Mouse (Mus musculus): ENCODE measurements at regions not wholly inside any gene's neighbourhood (a gene's known extent, or its start where the extent isn't known, plus 50 kb on each side); places are given as distances from the start of the nearest gene placed in this dataset.

DNA sequence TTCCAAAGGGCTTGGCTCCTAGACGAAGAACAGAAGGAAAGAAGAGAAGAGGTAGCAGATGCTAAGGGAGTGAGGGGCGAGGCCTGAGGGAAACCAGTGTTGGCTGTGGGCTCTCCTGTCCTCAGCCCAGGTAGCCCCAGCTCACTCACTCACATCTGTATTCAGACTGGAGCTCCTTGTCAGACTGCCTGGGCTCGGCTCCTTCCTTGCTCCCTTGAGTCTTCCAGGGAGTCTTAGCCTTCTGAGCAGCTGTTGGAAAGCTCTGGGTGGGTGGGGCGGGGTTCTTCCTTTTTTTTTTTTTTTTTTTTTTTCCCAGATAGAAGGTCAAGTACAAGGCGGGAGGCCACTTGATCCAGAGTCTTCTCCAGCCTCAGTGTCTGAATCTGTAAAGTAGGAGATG is 134.1 kb upstream of the 1600014C23Rik start:
- intact Hi-C loops (cut with DNase I) = no loop called here

DNA sequence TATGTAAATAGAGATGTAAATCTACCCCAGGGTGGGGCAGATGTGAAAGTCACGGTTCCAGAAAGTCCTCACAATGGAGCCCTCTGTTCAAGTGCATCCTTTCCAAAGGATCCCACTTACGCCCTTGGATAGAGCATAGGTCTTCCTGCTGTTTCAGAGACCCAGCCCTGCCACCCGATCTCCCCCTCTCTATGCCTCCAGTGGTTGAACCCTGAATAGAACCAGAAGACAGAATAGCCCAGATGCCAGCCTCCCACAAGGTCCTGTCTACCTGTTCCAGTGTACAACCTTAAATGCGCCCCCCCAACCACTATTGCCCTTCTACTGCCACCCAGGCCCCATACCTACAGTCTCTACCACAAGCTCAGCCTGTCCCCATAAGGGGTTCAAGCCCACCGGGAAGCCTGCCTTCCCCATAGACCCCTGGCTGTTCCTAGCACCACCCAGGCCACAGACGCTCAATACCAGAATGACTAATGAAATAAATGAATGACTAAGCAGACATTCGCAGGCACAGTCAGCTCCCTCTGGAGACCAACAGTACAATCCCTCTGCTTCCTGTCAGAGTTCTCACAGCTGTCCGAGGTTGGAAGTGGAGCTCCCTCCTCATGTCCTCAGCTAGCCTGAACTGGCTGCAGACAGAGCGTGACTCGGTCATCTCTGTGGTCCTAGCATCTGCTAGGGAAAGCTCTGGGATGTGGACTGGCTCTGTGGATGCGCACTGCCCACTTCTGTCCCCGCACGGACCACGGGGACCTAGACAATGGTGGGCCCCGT is 133.4 kb upstream of the 1600014C23Rik start:
- intact Hi-C loops (cut with DNase I) = no loop called here

DNA sequence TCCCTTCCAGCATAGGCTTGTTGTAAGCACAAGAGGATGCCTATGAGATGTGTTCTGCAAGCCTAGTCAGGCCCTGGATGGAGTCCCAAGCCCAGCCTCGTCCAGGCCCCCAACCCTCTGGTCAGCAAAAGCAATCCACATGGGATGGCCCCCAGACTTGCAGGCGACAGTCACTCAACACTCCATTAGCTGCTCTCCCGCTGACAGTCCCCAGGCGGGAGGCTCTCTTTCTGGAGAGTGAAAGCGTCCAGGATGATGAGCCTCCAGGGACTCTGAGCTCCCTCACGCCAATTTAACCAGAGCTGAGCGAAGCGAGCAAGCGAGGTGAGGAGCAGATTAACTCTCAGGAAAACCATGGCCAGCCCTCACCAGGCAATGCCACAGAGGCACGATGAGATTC is 132.7 kb upstream of the 1600014C23Rik start:
- intact Hi-C loops (cut with DNase I) = no loop called here

DNA sequence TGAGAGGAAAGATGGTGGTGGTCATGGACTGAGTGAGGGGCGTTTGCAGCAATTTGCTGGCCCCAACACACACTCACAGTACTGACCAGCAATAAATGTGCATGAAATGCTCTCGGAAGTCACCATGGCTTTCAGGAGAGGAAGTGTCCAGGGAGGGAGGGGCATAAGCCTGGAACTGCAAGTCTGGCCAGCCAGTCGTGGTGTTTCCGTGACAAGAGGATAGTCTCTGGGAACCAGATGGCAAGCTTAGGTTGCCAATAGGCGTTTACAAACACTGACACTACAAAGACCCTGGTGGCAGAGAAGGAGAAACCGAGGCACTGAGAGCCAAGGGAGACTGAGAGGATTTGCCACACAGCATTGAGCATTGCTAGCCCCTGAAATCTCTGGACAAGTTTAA is 132.3 kb upstream of the 1600014C23Rik start:
- intact Hi-C loops (cut with DNase I) = no loop called here

DNA sequence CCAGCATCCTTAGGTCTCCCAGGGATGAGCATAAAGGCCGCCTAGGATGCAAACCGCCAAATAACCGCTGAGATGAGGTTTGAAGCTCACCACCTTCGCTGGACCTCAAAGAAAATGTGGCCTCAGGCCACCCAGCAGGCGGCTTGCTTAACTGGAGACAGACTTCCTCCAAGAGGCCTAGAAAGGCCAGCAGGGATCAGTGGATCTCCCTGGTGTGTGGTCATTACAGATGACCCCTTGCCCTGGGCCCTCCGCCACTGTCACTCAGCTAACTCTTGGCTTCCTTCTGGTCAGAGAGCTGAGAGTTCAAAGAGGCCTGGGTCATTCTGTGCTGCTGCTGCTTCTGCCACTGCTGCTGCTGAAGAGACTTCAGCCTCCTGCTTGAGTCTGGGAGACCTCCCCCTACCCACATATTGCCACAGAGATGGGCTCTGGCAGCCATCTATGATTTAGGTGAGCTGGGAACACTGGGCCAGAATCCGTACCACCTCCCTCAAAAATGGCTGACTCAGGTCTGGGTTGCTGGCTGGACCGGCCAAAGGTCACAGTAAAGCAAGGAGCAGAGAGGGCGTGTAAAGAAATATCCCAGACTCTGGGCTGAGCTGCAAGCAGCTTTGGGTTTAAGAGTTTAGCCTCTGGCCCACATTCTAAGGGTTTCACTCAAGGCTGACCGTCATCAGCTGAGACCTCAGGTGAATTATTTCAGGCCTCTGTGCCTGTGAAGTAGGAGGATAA is 130.0 kb upstream of the 1600014C23Rik start:
- intact Hi-C loops (cut with DNase I) = no loop called here

DNA sequence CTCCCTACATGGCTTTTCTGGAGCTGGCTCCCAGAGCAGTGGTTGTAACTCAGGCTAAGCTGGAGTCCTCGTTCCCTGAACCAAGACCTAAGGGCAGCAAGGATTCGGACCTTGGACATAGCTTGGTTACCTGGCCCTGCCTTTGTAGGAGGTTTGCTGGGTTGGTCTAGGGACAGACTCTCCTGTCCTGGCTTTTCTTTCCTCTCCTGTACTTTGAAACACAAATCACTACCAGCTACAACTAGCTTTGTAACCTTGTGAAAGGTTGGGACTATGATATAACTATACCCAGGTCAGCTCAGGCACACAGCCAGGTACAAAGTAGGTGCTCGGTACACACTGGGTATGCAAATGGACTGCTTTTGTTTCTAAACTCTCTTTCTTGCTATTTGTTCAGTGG is 129.4 kb upstream of the 1600014C23Rik start:
- intact Hi-C loops (cut with DNase I) = no loop called here

DNA sequence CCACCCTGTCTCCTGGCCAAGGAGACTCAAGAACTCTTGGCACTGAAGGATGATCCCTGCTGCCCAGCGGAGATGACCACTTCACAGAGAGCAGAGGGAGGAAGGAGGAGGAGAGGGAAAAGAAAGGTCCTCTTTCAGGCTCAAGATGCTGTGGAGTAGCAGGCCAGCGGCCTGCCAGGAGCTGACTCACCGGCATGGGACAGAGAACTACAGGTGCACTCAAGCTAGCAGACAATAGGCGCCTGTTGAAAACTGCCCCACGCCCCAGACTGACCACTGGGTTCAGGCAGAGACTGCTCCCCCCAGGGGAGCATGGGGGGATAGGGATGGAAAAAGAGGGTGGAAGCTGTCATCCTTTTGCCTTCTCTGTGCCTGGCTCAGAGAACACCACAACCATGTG is 125.8 kb upstream of the 1600014C23Rik start:
- intact Hi-C loops (cut with DNase I) = no loop called here

DNA sequence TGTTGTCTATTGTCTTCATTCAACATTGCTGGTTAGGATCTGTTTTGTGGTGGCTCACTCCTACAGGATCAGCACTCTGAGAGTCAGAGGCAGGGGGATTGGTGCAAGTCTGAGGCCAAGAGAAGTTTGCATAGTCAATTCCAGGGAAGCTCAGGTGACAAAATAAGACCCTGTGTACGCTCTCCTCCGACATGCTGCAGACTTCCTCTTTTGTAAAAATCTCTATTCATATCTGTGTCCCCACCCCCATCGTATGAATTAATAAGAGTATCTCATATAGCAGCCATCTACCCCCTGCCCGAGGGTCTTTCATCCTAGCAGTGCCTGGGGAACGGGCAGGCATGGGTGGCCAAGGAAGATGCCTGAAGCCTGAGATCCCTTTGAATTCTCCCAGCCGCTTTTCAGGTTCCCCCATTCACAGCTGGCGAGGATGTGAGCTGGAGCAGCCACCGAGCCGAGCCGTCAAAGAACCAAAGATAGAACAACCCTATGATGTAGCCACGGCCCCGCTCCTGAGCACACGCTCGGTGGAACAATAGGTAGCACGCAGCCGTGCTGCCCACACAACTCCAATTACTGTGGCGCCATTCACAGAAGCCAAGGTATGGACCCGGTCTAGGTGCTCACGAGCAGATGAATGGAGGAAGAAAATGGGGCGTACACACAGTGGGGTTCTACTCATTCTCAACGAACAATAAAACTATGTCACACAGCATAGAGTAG is 120.4 kb upstream of the 1600014C23Rik start:
- intact Hi-C loops (cut with DNase I) = loop anchor here (5.0 kb wide), 1 partner anchor 103 kb away; no protein-coding TSS in a partner anchor

DNA sequence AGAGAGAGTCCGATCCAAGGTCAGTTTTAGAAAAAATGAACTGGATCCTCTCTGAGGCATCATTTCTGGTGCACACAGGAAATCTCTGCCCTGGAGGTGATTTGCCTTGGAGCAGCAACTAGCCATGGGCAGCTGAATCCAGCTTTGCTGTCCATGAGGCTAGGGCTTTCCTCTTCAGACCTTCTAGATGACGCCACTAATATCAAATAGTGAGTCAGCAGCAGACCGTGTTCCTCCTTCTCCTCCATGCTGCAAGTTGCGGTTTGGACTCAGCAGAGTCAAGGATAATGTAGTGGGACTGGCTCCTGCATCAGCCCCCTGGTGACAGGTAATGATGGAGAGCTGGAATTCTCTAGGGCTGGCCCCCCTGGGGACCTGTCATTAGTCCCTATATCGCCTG is 118.8 kb upstream of the 1600014C23Rik start:
- intact Hi-C loops (cut with DNase I) = loop anchor here (5.0 kb wide), 1 partner anchor 105 kb away; no protein-coding TSS in a partner anchor

DNA sequence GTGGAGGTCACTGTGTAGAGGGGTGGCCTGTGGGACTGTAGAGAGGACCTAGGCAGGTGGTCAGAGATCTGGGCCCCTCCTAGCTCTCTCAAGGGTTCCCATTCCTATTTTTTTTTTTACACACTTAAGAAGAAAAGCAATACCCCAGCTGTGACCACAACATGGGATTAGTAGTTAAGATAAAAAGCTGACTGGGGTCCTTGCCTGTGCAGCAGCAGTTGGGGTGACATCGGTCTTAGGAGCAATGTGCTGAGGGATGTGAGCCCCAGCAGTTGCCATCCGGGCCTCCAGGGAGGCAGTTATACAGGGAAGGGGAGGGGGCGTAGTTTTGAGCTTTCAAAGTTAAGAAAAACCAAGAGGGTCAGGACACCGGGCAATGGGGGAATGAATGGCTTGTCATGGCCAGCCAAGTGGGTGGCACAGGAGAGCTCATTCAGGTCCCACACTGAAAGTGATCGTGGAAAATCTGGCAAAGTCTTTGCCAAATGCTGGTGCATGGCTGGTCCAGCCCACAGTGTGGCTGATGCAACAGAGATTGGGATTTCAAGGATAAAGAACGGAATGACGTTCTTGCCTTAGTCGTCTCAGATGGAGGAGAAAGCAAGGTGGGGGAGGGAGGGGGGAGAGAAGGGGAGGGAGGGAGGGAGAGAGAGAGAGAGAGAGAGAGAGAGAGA is 118.2 kb upstream of the 1600014C23Rik start:
- intact Hi-C loops (cut with DNase I) = loop anchor here (2.0 to 5.0 kb wide), 2 partner anchors 105 to 179 kb away; no protein-coding TSS in a partner anchor

DNA sequence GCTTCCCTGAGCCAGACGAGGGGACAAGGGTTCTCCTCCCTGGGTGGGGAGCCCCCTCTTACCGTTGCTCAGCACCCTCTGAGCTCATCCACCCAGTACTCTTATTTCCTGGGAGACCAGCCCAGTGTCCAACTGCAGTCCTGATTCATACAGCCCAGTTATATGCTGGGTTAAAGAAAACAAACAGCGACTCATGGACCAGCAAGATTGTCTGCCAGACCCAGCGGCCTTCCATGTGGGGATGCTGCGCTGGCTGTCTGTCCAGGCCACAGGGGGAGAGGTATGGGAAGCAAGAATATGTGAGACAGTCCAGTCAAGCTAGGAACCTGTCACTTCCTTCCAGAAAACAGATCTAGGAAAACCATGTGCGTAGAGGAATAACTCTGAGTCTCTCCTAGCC is 117.3 kb upstream of the 1600014C23Rik start:
- intact Hi-C loops (cut with DNase I) = loop anchor here (2.0 to 5.0 kb wide), 2 partner anchors 106 to 180 kb away; no protein-coding TSS in a partner anchor

DNA sequence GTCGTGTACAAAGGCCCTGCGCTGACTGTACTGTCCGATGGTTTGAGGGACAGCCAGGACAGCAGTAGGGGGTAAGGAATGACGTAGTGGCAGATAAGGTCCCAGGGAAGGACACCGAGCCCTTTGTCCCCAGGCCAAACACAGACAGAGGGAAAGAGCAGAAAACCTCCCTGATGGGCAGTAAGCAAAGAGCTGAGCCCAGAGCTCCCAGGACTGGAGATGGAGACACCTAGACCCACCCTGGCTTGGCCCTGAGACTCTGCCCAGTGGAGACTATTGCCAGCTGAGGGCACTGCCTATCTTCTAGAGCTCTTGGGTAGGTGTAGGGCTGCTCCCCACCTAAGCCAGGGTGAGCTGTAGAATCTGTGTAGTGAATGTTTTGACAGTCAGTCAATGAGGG is 116.5 kb upstream of the 1600014C23Rik start:
- intact Hi-C loops (cut with DNase I) = loop anchor here (2.0 to 5.0 kb wide), 2 partner anchors 107 to 181 kb away; no protein-coding TSS in a partner anchor

DNA sequence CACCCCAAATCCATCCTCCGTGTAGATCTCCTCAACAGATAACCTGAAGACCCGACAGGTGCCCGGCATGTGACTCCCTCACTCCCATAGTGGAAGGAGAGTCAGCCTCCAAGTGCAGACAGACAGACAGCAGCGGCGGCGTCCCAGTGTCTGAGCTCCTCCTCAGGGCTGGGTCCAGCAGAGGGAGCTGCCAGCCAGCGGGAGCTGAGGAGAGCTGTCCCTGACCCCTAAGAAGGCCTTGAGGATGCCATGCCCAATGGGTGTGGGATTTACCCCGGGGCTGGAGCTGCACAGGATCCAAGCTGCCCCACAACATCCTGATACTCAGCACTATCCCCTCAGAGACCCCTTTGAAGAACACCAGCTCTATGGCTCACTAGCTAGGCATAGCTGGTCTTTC is 115.0 kb upstream of the 1600014C23Rik start:
- intact Hi-C loops (cut with DNase I) = loop anchor here (10.0 kb wide), 1 partner anchor 276 kb away; no protein-coding TSS in a partner anchor

DNA sequence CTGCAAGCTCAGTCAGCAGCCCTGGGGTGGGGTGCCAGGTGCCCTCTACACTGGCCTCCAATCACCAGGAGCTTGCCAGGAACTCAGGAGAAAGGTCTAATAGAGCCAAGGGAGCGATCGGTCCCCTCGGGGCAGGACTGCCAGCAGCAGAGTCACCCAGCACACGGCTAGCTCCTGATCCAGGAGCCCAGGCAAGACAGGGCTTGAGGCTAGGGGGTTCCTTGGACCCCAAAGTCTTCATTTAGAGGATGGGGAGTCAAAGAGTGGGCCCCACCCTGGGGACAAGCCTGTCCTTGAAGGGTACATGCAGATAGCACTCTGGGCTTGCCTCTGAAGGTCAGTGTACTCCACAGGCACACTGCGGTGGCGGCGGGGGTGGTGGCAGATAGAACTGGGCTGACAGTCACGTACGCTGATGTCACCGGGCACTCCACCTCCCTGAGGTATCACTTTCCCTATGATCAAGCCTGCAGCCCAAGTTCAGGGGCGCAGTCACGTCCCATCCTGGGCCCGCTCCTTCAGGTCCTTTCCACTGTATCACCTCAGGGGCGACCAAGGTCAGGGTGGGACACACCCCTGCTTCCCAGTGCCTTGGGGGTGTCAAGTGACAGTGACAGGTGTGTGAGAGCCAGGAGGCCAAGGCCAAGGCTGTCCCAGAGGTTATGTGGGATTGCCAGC is 114.2 kb upstream of the 1600014C23Rik start:
- intact Hi-C loops (cut with DNase I) = loop anchor here (10.0 kb wide), 1 partner anchor 277 kb away; no protein-coding TSS in a partner anchor

DNA sequence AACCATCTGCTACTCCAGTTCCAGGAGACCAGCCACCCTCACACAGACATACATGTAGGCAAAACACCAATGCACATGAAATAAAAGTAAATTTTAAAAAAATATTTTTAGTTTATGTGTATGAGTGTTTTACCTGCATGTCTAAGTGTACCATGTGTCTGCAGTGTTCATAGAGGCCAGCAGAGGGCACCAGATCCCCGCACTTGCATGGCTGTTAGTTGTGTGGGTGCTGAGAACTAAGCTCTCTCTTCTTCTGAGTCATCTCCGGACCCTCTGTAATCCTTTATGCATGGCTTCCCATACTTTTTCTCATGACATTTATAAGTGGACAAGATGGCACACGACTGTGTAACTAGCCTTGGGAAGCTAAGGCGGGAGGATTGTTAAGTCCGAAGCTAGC is 112.2 kb upstream of the 1600014C23Rik start:
- intact Hi-C loops (cut with DNase I) = loop anchor here (10.0 kb wide), 1 partner anchor 279 kb away; no protein-coding TSS in a partner anchor

DNA sequence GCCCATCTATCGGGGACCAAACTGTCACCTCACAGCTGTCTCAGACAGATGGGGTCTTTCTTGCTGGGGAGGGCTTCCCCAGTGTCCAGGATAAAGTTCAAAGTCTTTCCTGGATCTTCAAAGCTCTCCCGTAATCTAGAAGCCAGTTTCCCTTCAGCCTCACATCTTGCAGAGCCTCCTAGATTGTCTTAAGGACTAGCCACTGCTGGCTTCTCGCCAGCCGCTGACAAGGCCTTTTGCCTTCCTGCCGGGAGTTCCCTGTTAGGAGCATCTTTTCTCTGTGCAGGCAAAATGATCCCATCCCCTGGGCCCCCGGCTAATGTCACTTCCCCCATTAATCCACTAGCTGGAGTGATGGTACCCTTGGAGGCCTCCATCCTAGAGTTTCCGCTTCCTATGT is 103.1 kb upstream of the 1600014C23Rik start:
- intact Hi-C loops (cut with DNase I) = no loop called here

DNA sequence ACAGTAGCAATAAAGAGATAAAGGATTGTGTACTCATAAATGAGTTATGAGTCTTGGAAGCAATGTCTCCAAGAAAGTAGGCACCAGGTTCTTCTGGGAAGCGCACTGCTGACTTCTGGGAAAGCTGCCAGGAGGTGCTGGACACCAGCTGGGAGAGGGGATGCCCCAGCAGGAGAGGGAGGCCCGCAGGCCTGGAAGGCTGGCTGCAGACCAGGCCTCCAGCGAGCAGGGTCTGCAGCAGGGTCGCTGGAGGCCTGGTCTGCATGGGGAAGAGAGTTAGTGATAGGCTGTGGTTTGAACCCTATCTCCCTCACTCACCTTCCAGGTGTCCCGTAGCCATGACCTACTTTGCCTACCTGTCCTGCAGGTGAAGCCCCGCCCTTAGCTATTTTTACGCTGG is 102.6 kb upstream of the 1600014C23Rik start:
- intact Hi-C loops (cut with DNase I) = no loop called here

DNA sequence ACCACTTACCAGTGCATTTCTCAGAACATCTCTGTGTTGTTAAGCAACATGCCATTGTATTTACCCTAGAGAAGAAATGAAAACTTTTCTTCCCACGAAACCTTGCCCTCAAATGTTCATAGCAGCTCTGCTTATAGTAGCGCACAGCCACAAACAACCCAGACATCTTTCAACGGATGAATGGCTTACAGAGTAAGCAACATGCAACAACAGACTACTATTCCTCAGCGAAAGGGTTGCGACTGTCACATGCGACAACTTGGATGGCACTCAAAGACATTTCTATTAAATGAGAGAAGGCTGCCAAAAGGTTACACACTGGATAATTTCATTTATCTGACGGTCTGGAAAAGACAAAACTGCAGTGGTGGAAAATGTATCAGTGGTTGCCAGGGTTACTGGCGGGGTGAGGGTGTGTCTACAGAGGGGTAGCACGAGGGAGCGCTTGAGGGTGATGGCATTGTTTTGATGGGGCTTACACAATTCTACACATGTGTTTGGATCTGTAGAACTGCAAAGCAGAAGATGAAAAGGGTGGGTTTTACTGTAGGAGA is 101.0 kb upstream of the 1600014C23Rik start:
- intact Hi-C loops (cut with DNase I) = no loop called here

DNA sequence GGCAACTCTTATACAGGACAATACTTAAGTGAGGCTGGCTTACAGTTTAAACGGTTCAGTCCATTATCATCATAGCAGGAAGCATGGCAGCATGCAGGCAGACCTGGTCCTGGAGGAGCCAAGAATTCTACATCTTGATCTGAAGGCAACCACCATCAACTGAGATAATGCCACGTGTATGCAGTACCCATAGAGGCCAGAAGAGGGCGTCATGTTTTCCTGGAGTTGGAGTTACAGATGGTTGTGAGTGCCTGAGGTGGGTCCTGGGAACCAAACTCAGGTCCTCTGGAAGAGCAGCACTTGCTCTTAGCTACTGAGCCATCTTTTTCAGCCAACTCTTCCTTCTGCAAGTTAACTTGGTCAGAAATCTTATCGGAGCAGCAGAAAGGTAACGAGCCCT is 96.7 kb upstream of the 1600014C23Rik start:
- intact Hi-C loops (cut with DNase I) = no loop called here

DNA sequence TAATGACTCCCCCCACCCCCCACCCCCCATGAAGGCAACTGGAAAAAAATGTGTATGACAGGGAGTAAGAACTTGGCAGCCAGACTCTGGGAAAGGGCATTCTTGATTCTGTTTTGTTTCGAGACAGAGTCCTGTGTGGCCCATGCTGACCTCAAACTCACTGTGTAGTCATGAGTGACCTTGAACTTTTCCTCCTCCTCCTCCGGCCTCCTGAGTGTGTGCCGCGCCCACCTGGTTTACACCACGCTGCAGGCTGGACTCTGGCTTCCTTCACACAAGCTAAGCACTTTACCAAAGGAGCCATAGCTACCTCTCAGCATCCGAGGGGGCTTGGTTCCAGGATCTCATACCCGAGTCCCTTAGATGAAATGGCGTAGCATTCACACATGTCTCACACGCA is 95.9 kb upstream of the 1600014C23Rik start:
- intact Hi-C loops (cut with DNase I) = no loop called here

Measured in adrenal gland (tissue).